Mouse (Mus musculus): ENCODE measurements around the gene Hist1h4j.

GRCm38 (mm10) chr13:21779767-21780731 is 45.2 kb downstream of the Hist1h4j start, which contains the start of gene Hist1h1b:
- TF ChIP-seq HCFC1 (IDR thresholded peaks at IDR 0.05; ENCODE audit: low read depth, low read length) (no peak), JUND (IDR thresholded peaks at IDR 0.05; ENCODE audit: low read depth, low read length) (no peak), POLR2A (IDR thresholded peaks at IDR 0.05; ENCODE audit: control insufficient read depth in 1 of 2, insufficient read depth in 1 of 2, low read depth in 1 of 2, low read length in 2 of 2, poor library complexity in 1 of 2) (peak in 1 of 2 experiments; percentile 97; a peak in 2 of 4 replicates), GATA1 (IDR thresholded peaks at IDR 0.05; ENCODE audit: low read depth, low read length) (no peak), ZKSCAN1 (IDR thresholded peaks at IDR 0.05; ENCODE audit: low read depth, low read length) (no peak), CHD1 (IDR thresholded peaks at IDR 0.05; ENCODE audit: low read depth, low read length) (no peak), RCOR1 (IDR thresholded peaks at IDR 0.05; ENCODE audit: low read depth, low read length) (no peak), CTCF (IDR thresholded peaks at IDR 0.05 in 2 of 3, conservative IDR thresholded peaks at IDR 0.05 in 1 of 3; ENCODE audit: control insufficient read depth in 1 of 3, insufficient read depth in 1 of 3, low read depth in 2 of 3, low read length in 3 of 3, poor library complexity in 1 of 3, severe bottlenecking in 1 of 3) (0 out of 6 replicates have a peak, but pooled peaks of 1 of the 3 experiments have one; percentile 9), GABPA (IDR thresholded peaks at IDR 0.05; ENCODE audit: low read depth, low read length) (no peak), MAX (IDR thresholded peaks at IDR 0.05; ENCODE audit: low read length) (no peak)
